Mouse (Mus musculus) naive thymus-derived CD4-positive, alpha-beta T cell, adult 2 months (primary cell): ENCODE data around the gene Jsrp1.
A peak's percentile ranks its signal among the peaks of the same experiment; 100 is the strongest.

Experiments
- DNase-seq: peaks from one replicate; pipeline ENCODE4 v3.0.0-alpha.2; 2011; ENCODE audit warnings: low read depth

Jsrp1 gene

DNA sequence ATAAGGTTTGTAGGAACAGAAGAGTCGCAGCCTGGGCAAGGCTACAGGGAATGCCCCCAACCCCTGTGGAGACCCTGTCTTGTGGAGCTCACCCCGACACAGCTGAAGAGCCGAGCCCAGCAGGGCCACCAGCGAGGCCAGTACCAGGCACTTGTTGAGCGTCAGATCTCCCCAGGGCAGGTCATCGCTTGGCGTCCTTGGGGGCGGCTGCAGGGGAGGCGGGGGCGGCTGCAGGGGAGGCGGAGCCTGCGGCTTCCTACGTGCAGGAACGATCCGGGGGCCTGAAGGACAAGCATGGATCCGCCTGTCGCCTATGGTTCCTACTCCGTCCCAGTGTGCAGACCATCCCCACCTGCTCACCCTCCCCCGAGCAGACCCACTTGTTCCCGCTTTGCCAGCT is 3.2 kb downstream of the Jsrp1 start:
- no peak for DNase-seq

DNA sequence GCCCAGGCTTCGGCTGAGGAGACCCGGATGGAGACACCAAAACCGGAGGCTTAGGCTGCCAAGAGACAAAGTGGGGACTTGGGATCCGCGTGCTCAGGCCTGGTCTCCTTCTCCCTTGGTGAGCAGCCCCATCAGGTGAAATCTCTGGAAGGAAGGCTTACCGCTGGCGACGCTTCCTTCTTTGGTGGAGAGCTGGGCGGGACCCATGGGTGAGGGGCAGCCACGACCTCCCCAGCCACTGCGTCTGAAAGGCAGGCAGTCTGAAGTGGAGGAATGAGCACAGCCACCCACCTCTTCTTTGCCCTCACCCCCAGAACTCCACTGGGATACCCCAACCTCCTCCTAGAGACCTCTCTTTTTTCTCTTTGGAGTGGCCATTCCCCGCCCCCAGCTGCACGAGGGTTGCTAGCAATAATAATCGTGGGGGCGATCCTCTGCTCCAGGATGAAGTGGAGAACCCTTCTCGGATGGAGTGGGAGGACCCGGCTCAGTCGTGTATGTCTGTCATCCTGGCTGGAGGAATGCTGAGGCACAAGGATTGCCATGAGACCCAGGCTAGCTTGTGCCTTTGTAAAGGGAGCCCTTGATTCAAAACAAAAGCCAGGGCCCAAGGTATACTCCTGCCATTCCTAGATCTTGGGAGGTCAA is 4.2 kb downstream of the Jsrp1 start:
- no peak for DNase-seq

DNA sequence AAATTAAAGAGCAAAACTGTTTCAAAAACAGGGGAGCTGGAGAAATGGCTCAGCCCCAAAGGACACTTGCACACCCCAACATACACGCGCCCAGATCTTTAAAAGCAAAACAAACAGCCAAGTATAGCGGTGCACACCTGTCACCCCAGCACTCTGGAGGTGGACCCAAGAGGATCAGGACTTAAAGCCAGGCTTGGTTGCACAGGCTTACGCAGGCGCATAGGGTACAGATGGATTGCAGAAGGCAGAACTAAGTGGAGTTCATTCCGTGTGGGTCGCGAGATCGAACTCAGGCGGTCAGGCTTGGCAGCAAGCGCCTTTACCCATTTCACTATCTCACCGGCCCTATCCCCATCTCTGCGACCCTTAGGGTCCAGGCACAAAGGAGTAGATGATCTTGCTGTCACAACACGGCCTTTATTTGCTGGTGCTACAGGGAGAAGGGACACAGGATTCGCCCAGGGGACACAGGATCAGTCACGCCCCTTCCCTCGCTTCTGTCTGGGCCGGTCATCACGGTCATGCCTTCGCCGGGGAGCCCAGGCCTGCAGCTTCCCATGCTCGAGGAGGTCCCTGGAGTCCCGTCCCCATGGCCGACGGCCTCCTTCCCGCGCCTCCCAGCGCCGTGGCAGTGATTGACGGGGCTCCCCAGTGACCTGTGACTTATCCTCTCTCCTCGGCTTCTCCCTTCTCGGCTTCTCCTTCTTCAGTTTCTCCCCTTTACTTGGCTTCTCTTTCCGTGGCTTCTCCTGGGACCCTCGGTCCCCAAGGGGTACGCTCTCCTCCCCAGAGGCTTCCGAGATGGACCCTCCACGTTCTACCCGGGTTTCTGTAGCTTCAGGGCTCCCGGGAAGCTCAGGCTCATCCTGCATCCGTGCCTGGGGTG is 5.0 kb downstream of the Jsrp1 start:
- no peak for DNase-seq

- DNase-seq, result peak; percentile 65
These were observed 6.2 kb downstream of the Jsrp1 start for GRCm38 (mm10) chr10:80807057-80807627.

DNA sequence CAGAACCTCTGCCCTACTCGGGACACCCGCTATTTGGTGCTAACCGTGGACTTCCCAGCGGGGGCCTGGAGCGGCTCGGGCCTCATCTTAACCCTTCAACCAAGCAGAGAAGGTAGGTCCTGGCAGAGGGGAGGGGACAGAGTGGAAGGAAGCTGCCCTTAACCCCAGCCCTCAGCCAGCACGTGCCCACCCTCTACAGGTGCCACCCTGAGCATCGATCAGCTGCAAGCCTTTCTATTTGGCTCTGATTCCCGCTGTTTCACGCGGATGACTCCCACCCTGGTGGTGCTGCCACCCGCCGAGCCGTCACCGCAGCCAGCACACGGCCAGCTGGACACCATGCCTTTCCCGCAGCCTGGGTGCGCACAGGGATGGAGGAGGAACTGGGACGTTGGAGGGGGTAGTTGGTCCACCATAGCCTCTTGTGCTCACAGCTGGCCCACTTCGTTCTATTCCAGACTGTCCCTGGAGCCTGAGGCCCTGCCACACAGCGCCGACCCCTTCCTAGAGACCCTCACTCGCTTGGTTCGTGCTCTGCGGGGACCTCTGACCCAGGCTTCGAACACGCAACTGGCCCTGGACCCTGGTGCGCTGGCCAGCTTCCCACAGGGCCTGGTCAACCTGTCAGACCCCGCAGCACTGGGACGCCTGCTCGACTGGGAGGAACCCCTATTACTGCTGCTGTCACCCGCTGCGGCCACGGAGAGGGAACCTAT is 6.8 kb downstream of the Jsrp1 start:
- DNase-seq, result no peak

- DNase-seq, result peak; percentile 78
These were observed 7.4 kb downstream of the Jsrp1 start for GRCm38 (mm10) chr10:80805925-80806324.

DNA sequence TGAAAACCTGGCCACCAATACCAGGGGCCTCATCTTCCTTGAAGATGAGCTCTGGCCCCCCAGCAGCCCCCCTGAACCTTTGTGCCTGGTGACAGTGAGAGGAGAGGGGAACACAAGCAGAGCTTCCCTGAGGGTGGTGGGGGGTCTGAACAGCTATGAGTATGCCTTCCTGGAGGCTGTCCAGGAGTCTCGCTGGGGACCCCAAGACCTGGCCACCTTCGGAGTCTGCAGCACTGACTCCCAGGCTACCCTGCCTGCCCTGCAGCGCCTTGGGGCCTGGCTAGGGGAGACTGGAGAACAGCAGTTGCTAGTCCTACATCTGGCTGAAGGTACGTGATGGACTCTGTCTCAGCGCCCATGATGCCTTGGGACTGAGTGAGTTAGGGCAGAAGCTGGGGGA is 8.0 kb downstream of the Jsrp1 start:
- DNase-seq, result no peak

- no peak for DNase-seq
These were observed 8.4 kb downstream of the Jsrp1 start, which contains the start of gene Amh for GRCm38 (mm10) chr10:80804916-80805315. Amh (plus strand) TSS chr10:80805243.

DNA sequence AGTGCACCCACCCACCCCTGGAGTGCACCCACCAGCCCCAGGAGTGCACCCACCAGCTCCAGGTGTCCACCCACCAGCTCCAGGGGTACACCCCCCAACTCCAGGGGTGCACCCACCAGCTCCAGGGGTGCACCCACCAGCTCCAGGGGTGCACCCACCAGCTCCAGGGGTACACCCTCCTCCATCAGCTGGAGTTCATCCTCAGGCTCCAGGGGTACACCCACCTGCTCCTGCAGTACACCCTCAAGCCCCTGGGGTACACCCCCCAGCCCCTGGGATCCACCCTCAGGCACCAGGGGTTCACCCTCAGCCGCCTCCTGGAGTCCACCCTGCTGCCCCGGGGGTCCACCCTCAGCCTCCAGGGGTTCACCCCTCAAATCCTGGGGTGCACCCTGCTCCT is 9.0 kb downstream of the Jsrp1 start:
- no peak for DNase-seq

DNA sequence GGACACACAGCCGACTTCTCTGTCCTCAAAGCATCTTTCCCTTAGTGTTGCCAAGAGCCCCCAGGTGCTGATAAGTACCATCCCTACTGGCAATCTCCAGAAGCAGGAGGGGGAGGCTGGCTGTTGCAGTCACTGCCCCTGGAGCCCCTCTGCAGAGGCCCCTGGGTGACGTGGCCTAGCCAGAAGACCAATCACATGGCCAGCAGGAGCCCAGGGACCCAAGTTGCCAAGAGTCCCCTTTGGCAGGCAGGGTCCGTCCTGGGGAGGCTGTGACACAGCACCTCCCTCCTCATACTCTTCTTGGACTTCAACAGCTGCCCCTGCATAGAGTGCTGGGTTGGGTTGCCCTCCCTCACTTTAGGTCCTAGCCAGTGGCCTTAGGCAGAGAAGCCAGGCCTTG is 10.3 kb downstream of the Jsrp1 start:
- DNase-seq, result no peak

DNA sequence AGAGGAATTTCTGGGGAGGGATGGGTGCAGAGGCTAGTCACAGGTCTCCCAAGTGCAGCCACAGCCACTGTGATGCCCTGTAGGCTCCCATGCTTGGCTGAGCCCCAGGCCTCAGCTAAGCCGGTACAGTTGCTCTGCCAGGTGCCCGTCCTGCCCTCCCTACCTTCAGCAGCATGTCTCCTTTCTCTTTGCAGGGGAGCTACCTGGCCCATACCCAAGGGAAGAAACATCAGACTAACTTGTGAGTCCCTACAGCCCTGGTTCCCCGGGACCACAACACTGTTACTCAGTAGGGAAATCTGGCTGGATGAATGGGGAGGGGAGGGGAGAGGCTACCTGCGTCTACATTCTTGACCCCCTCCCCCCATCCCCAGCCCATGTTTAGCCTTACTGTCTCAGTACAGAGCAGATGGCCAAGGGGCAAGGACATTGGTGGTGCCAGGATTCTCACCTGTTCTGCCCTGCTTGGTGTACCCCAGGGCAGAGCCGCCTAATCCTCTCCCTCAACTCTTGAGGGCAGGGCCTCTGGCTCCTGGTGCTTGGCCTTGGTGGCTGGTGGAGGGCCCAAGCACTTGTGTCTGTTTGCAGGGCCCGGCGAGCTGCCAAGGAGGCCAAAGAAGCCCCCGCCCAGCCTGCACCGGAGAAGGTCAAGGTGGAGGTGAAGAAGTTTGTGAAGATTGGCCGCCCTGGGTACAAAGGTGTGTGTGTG is 10.9 kb downstream of the Jsrp1 start:
- DNase-seq, result no peak

GRCm38 (mm10) chr10:80799070-80799566 is 14.2 kb downstream of the Jsrp1 start:
- DNase-seq, result peak; percentile 54

- peak; percentile 99 for DNase-seq
These were observed 14.9 kb downstream of the Jsrp1 start, which contains the start of the genes Sf3a2 and Plekhj1 for GRCm38 (mm10) chr10:80798150-80799006. Sf3a2 (plus strand) TSS chr10:80798198. Plekhj1 (minus strand) TSS chr10:80798626.

DNA sequence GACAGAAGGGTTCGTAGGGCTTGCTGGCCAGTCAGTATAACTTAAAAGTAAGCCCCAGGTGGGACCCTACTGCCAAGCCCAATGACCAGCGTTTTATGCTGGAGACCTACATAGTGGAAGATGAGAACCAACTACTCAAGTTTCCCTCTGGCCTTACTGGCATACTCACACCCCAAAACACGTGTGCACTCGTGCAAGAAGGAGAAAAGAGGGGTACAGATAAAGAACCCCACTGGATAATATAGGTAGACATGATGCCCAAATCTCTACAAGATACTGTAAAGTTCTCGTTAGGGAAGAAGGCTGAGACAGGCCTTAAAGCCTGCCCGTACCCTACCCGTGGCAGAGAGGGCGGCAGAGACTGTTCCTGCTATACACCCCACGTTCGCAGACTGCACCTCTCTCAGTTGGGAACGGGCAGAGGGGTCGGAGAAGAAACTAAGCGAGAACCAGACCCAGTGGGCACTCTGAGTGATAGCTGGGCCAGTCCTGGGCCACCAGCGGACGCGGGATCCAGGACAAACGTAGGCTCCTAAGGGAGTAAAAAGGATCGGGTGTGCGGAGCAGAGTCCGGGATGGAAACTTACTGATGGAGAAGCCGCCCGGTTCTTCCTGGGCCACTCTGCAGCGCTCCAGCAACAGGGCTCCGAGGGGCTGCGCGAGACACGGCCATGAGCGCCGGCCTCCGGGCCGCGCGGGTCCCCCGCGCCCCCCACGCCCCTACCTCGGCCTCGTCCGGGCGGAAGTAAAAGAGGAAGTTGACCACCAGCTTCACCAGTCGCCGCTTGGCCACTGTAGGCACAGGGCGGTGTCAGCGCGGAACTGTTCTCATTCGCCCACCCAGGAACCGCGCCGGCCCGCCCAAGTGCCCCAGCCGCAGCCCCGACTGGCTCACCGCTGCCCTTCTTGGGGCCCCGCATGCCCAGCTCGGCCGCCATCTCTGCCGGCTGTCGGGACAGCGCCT is 15.8 kb downstream of the Jsrp1 start:
- DNase-seq, result peak; percentile 47

DNA sequence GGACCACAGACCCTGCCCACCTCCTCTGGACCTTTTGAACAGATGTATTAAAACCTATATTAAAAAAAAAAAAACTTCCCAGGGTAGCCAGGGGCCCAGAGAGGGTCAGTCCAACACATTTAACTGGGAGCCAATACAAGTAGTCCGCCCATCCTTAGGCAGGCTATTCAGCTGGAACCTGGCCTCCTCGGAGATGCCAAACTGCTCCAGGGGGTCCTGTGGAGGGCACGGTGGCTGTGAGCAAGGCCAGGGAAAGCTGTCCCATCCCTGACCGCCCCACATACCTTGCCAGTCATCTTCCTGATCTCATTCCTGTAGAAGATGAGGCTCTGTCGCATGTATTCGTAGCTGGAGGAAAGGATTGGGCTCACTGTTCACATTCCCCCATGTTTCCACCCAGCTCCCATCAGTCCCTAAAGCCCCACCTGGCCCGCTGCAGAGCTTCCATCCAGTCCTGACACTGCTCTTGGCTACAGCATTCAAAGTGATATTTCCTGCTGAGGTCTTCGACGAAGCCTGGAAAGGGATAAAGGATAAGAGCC is 16.9 kb downstream of the Jsrp1 start:
- no peak for DNase-seq

DNA sequence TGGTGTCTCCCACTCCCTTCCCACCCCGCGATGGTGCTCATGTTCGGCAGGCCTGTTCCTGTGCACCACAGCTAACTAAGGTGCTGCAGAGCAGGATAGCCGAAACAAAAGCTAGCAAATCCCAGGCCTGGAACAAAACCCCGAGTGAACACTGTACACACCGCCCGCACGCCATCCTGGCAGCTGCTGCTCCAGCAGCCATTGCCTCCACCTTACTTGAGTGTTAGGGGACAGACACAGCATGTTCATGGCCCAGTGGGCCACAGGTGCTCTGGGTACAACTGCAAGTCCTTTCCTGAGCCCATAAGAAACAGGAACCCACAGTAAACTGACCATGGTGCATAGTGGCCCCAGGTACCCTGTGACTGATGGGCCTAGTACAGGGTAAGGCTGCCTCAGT is 18.5 kb downstream of the Jsrp1 start:
- DNase-seq, result no peak

DNA sequence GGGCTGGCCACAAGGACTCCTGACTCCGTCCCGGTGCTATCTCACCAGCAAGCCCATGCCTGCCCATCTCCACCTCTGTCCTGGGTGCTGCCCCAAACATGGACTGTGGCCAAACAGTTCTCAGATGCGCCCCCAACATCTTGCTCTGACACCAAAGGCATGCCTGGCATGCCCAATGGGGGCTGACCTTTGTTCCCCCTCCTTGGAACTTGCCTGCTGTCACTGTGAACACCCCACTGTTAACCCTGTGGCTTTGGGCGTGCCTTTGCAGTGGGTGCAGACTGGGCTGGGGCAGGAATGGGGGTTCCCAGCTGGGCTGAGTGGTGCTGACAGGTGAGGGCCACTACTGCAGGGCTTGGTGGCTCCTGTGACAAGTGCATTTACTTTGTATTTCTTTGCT is 19.5 kb downstream of the Jsrp1 start:
- no peak for DNase-seq

DNA sequence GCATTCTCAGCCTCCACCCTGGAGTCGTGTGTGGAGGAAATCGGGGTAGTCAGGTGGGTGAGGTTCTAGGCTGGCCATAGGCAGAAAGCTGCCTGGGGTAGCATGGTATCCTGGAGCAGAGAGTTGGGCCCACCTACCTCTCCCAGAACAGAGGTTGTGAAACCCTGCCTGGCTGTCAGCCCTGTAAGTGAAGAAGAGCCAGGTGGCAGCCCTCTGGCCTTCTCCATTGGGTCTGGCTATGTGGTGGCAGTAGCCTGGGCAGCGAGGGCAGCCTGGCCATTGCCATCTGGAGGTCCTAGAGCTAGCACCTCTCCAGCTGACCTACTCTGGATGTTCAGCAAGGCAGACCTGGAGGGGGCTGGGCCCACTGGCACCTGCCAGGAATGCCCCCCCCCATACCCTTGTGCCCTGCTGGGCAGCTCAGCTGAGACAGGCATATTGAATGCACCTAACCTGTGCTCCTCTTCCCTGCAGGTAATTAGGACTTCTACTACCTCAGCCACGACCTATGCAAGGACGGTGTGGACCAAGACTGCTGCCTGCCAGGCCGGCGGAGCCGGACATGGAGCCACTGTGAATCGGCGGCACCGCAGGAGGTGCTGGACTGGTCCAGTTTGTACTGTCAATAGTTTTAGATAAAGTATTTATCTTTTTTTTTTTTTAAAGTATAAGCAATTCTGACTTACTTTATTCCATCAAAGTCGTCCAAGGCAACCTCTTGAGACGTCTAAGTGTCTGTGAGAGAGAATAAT is 20.1 kb downstream of the Jsrp1 start:
- no peak for DNase-seq
